Mouse (Mus musculus): ENCODE data around the gene Scfd2.

Scfd2 gene

GRCm38 (mm10) chr5:74455510-74456269 is 75.9 kb downstream of the Scfd2 start:
- DNase-seq (ENCODE audit: low spot score in 2 of 2), result no peak

- DNase-seq (ENCODE audit: low spot score in 2 of 2), result no peak
Observed at GRCm38 (mm10) chr5:74455094-74455493, 76.5 kb downstream of the Scfd2 start.

GRCm38 (mm10) chr5:74450977-74451376 is 80.6 kb downstream of the Scfd2 start:
- DNase-seq (ENCODE audit: low spot score in 2 of 2), result no peak

GRCm38 (mm10) chr5:74447517-74448334 is 83.8 kb downstream of the Scfd2 start:
- DNase-seq (ENCODE audit: low spot score in 2 of 2), result no peak

- no peak for DNase-seq (ENCODE audit: low spot score in 2 of 2)
Observed at GRCm38 (mm10) chr5:74445861-74446260, 85.7 kb downstream of the Scfd2 start.

GRCm38 (mm10) chr5:74438353-74438752 is 93.2 kb downstream of the Scfd2 start:
- DNase-seq (ENCODE audit: low spot score in 2 of 2), result no peak

- peak; percentile 13 to 60 for DNase-seq (ENCODE audit: low spot score in 2 of 2)
Observed at GRCm38 (mm10) chr5:74433580-74434147, 97.9 kb downstream of the Scfd2 start.

GRCm38 (mm10) chr5:74432879-74433539 is 98.5 kb downstream of the Scfd2 start:
- no peak for DNase-seq (ENCODE audit: low spot score in 2 of 2)

GRCm38 (mm10) chr5:74420615-74421132 is 110.9 kb downstream of the Scfd2 start:
- no peak for DNase-seq (ENCODE audit: low spot score in 2 of 2)

- no peak for DNase-seq (ENCODE audit: low spot score in 2 of 2)
Observed at GRCm38 (mm10) chr5:74412557-74412956, 119.0 kb downstream of the Scfd2 start.

- no peak for DNase-seq (ENCODE audit: low spot score in 2 of 2)
Observed at GRCm38 (mm10) chr5:74404887-74405286, 126.7 kb downstream of the Scfd2 start.

- no peak for DNase-seq (ENCODE audit: low spot score in 2 of 2)
Observed at GRCm38 (mm10) chr5:74404083-74404482, 127.5 kb downstream of the Scfd2 start.

GRCm38 (mm10) chr5:74402626-74403025 is 128.9 kb downstream of the Scfd2 start:
- no peak for DNase-seq (ENCODE audit: low spot score in 2 of 2)

- DNase-seq (ENCODE audit: low spot score in 2 of 2), result no peak
Observed at GRCm38 (mm10) chr5:74391806-74392205, 139.8 kb downstream of the Scfd2 start.

GRCm38 (mm10) chr5:74391346-74391745 is 140.2 kb downstream of the Scfd2 start:
- no peak for DNase-seq (ENCODE audit: low spot score in 2 of 2)

- DNase-seq (ENCODE audit: low spot score in 2 of 2), result no peak
Observed at GRCm38 (mm10) chr5:74388849-74389248, 142.7 kb downstream of the Scfd2 start.

GRCm38 (mm10) chr5:74388101-74388500 is 143.5 kb downstream of the Scfd2 start:
- DNase-seq (ENCODE audit: low spot score in 2 of 2), result no peak

- DNase-seq (ENCODE audit: low spot score in 2 of 2), result no peak
Observed at GRCm38 (mm10) chr5:74387143-74387886, 144.2 kb downstream of the Scfd2 start.

- no peak for DNase-seq (ENCODE audit: low spot score in 2 of 2)
Observed at GRCm38 (mm10) chr5:74380045-74380444, 151.5 kb downstream of the Scfd2 start.

GRCm38 (mm10) chr5:74366710-74367101 is 164.9 kb downstream of the Scfd2 start:
- no peak for DNase-seq (ENCODE audit: low spot score in 2 of 2)
